Mouse (Mus musculus) lung, embryonic 14.5 days (tissue): ENCODE measurements at regions not wholly inside any gene's neighbourhood (a gene's known extent, or its start where the extent isn't known, plus 50 kb on each side); places are given as distances from the start of the nearest gene placed in this dataset.
A peak's percentile ranks its signal among the peaks of the same experiment; 100 is the strongest.

Experiments
- ATAC-seq: fragments of 200-750 bp; cut with Nextera tagmentation; 2 replicates; pipeline ENCODE4 v1.8.0; 2017; ENCODE audit warnings: mild to moderate bottlenecking, moderate TSS enrichment, moderate library complexity; ENCODE audit not compliant: insufficient read depth
- DNase-seq: peaks from one replicate; pipeline ENCODE4 v3.0.0-alpha.2; 2015
- H3K27ac ChIP-seq: fragments of 300-500 bp; sonication (generic); 2 replicates; pipeline ENCODE4 v1.5.1; 2014; ENCODE audit warnings: low read depth, mild to moderate bottlenecking, moderate library complexity
- H3K27me3 ChIP-seq: fragments of 300-500 bp; sonication (generic); 2 replicates; pipeline ENCODE4 v1.6.1; 2014; ENCODE audit warnings: low read length, control low read depth; ENCODE audit not compliant: insufficient read depth
- H3K36me3 ChIP-seq: fragments of 300-500 bp; sonication (generic); 2 replicates; pipeline ENCODE4 v1.6.1; 2014; ENCODE audit warnings: control low read depth; ENCODE audit not compliant: insufficient read depth
- H3K4me1 ChIP-seq: fragments of 300-500 bp; sonication (generic); 2 replicates; pipeline ENCODE4 v1.6.1; 2014; ENCODE audit warnings: antibody characterized with exemption, control low read depth; ENCODE audit not compliant: insufficient read depth
- H3K4me2 ChIP-seq: fragments of 300-500 bp; sonication (generic); 2 replicates; pipeline ENCODE4 v1.6.1; 2014; ENCODE audit warnings: mild to moderate bottlenecking
- H3K4me3 ChIP-seq: fragments of 300-500 bp; sonication (generic); 2 replicates; pipeline ENCODE4 v1.5.1; 2014; ENCODE audit warnings: low read depth, low read length
- H3K9ac ChIP-seq: fragments of 300-500 bp; sonication (generic); 2 replicates; pipeline ENCODE4 v1.6.1; 2014
- H3K9me3 ChIP-seq: fragments of 300-500 bp; sonication (generic); 2 replicates; pipeline ENCODE4 v1.6.1; 2016; ENCODE audit warnings: low read depth, low read length, control low read depth
- CTCF ChIP-seq: IDR thresholded peaks from 2 replicates; pipeline ENCODE4 v1.5.1; 2016; ENCODE audit warnings: antibody characterized with exemption, low read depth
- WGBS: fragments of 180-500 bp; shearing (Covaris S2); extraction: QIAGEN DNeasy Blood & Tissue Kit; methylation state at CpG from one replicate; pipeline ENCODE4 v1.1.7; 2014; 5-methylcytosine and 5-hydroxymethylcytosine counted together

DNA sequence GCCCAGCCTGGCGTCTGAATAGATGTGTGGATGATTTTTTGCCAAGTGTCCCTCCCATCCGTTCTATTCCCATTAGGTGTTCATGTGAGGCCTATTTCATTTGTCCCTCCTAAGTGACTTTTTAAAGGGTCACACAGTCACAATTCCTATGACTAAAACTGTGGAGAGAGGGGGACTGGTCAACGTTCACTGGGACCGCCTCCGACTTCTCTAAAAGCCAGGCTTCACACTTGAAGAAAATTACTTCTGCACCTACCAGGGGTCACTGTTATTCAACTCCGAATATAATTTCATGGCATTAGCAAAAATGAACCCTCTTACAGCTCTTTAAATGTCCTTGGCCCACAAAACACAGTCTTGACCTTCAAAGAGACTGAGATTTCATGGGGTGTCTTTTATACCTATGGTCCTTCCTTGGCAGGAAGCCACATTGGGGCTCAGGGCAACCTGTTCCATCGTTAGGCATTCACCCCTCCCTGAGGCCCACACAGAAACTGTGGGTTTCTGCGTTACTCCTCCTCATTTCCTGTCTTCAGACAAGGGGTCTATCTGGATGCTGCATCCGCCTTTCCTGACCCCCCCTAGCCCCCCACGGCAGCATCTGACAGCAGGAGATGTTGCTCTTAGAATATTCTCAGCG lies 86.7 kb upstream of the Gnas start:
- Histone ChIP-seq H3K27me3 (no peaks in the 10 kb centered on the region), H3K9me3 (no peaks in the 10 kb centered on the region), H3K4me3 (no peak overlapping the region), H3K9ac (no peak overlapping the region), H3K27ac (no peak overlapping the region), H3K4me1 (no peaks in the 10 kb centered on the region), H3K4me2 (no peak overlapping the region), H3K36me3 (no peaks in the 10 kb centered on the region)
- ATAC-seq: no peak
- no peak for DNase-seq
- no peak for TF ChIP-seq CTCF
- 76% methylated on average over 11 of the region's 11 CpGs for WGBS

DNA sequence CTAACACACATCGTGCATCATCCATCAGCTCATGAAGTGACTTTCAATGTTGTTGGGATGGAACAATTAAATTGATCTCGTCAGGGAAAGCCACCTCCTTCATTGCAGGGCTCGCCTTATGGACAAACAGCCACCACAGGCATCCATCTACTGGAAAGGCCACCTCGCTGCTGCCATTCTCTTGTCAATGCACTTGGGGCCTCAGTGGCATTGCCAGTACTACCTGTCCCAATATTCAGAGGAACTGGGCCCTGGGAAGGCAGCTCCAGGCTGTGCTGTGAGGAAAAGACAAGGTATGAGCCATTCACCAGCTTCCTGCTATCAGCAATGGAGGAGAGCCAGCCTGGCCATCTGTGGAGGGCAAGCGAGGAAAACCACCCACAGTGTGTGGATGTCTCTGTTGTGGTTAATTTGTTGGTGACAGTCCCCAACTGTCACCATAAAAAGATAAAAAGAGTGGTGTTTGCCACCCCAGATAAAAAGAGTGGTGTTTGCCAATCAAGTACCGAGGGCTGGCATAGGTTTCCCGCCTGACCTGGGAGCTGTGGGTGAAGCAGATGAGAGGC lies 85.6 kb upstream of the Gnas start:
- Histone ChIP-seq H3K4me3 (no peak overlapping the region), H3K36me3 (no peaks in the 10 kb centered on the region), H3K9ac (no peak overlapping the region), H3K27ac (no peak overlapping the region), H3K9me3 (no peaks in the 10 kb centered on the region), H3K27me3 (no peaks in the 10 kb centered on the region), H3K4me2 (no peak overlapping the region), H3K4me1 (no peaks in the 10 kb centered on the region)
- no peak for TF ChIP-seq CTCF
- DNase-seq: no peak
- WGBS: 77% methylated on average over 7 of the region's 7 CpGs
- no peak for ATAC-seq

DNA sequence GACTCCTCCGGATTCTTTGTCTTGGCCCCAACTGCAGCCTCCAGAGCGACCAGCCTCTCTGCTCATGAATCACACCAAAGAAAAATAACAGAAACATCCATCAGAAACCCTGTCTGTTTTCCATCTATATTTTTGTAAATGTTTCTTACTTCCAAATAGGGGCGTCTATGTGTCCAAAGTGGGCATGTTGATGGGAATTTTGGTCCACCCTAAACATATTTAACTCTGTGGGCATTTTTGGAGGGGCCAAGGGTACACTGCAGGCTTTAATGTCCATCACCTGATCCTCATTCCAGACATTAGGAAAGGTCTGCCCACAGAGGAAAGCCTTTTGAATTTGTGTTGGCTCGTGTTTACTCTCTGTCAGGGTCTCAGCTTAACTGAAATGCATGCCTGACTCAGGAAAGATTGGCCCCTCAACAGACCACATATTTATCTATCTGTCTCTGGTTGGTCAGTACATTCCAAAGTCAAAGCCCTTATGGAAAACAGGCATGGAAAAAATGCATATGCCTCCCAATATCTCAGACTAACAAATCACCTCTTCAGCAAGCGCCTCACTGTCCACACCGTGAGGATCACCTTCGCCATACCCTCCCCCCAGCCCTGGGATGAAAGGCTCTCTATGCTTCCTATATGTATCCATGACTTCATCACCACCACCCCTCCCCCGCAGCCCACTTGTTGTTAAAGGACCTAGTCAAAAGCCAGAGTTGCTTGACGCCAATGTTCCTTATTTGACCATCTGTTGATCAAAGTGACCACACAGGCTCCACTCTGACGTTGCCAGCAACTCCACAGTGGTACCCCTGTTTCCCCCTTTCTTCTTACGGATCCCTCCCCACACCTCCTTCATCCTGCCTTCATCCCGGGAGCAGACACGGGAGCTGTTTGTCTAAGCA lies 83.9 kb upstream of the Gnas start:
- Histone ChIP-seq H3K36me3 (no peaks in the 10 kb centered on the region), H3K4me2 (no peak overlapping the region), H3K27ac (no peak overlapping the region), H3K9me3 (no peaks in the 10 kb centered on the region), H3K9ac (no peak overlapping the region), H3K27me3 (no peaks in the 10 kb centered on the region), H3K4me3 (no peak overlapping the region), H3K4me1 (no peaks in the 10 kb centered on the region)
- no peak for TF ChIP-seq CTCF
- DNase-seq (no peak), ATAC-seq (no peak)
- 44% methylated on average over 13 of the region's 13 CpGs for WGBS

DNA sequence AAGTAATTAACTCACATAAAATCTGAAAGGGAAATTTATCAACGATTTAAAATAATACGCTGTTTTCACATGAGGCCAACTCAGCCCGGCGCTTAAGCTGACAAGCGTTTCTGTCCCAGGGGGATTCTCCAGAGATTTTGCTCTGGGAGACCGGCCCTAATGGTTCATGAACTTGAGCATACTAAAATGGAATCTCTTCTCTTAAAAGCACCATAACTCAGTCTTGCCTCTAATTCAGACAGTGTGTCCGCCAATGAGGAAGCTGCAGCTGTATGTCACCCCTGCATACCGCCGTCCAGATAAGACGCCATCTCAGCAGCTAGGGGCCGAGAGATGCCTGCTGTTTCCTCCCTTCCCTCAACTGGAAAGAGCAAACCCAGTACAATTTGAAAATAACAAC lies 80.7 kb upstream of the Gnas start:
- Histone ChIP-seq H3K9me3 (no peaks in the 10 kb centered on the region), H3K36me3 (no peaks in the 10 kb centered on the region), H3K27me3 (no peaks in the 10 kb centered on the region), H3K4me2 (no peak overlapping the region), H3K9ac (no peak overlapping the region), H3K27ac (no peak overlapping the region), H3K4me1 (no peaks in the 10 kb centered on the region), H3K4me3 (no peak overlapping the region)
- TF ChIP-seq CTCF: no peak
- 60% methylated on average over 11 of the region's 11 CpGs for WGBS
- ATAC-seq (0 out of 2 replicates have a peak, but pooled peaks have one; percentile 40), DNase-seq (peak; percentile 9)

DNA sequence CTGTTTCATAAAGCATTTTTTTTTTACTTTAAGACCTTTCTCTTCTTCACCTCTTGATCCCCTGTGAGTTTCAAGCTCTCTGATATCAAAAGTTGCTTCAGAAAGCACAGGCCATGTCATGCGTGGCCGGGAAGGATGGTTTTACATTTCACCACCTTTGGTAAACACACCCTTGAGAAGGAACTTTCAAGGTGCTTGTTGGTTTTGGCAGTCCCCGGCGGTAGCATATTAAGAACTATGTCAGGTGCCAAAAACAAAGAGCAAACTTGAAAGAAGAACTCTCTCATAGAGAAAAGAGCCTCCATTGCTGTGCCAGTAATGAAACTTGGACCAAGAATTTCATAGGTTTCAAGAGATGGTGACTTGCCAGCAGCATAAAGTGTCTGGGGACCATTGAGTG lies 72.4 kb upstream of the Gnas start:
- Histone ChIP-seq H3K9ac (no peak overlapping the region), H3K27me3 (no peaks in the 10 kb centered on the region), H3K4me1 (no peaks in the 10 kb centered on the region), H3K27ac (no peak overlapping the region), H3K9me3 (no peaks in the 10 kb centered on the region), H3K4me3 (no peak overlapping the region), H3K4me2 (no peak overlapping the region), H3K36me3 (no peaks in the 10 kb centered on the region)
- no peak for TF ChIP-seq CTCF
- no peak for DNase-seq
- WGBS: 67% methylated on average over 4 of the region's 4 CpGs
- ATAC-seq: no peak

DNA sequence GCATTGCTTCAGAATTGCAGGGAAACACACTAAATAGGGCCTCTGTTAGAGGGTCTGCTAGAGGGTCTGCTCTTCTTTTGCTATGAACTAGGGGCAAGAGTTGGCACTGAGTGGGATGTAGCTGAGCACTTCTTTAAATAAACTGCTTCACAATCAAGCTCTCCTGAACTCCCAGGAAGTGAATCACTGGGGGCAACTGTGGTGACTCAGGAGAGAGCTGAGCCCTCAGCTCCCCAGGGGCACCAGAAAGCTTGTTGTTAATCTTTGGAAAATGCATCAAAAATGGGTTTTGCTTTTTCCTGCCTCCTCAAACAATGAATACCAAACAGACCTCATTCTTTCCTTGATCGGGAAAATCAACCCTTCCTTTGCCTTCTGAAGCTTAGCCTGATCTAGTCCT lies 57.5 kb upstream of the Gnas start:
- Histone ChIP-seq H3K4me3 (no peak overlapping the region), H3K27me3 (no peaks in the 10 kb centered on the region), H3K36me3 (no peaks in the 10 kb centered on the region), H3K9ac (no peak overlapping the region), H3K4me2 (no peak overlapping the region), H3K27ac (no peak overlapping the region), H3K4me1 (no peaks in the 10 kb centered on the region), H3K9me3 (no peaks in the 10 kb centered on the region)
- ATAC-seq (no peak), DNase-seq (no peak)
- 90% methylated on average over 1 of the region's 1 CpGs for WGBS
- no peak for TF ChIP-seq CTCF
